Mouse (Mus musculus): ENCODE measurements at regions not wholly inside any gene's neighbourhood (a gene's known extent, or its start where the extent isn't known, plus 50 kb on each side); places are given as distances from the start of the nearest gene placed in this dataset.

GRCm38 (mm10) chr12:109272101-109272500 is 180.5 kb upstream of the Dlk1 start:
- DNase-seq: no peak

GRCm38 (mm10) chr12:109314850-109315249 is 137.8 kb upstream of the Dlk1 start:
- DNase-seq: peak; percentile 16

- no peak for DNase-seq
Measured at GRCm38 (mm10) chr12:109325986-109326385, 126.6 kb upstream of the Dlk1 start.

- DNase-seq: no peak
Measured at GRCm38 (mm10) chr12:109371327-109371726, 81.3 kb upstream of the Dlk1 start.

GRCm38 (mm10) chr12:109385794-109386193 is 66.8 kb upstream of the Dlk1 start:
- no peak for DNase-seq

GRCm38 (mm10) chr12:109388791-109389190 is 63.8 kb upstream of the Dlk1 start:
- DNase-seq: no peak

- DNase-seq: no peak
Measured at GRCm38 (mm10) chr12:109390388-109390920, 62.2 kb upstream of the Dlk1 start.

GRCm38 (mm10) chr12:109390978-109391377 is 61.6 kb upstream of the Dlk1 start:
- DNase-seq: no peak

- DNase-seq: no peak
Measured at GRCm38 (mm10) chr12:109393326-109393725, 59.3 kb upstream of the Dlk1 start.

- DNase-seq: peak; percentile 56
Measured at GRCm38 (mm10) chr12:109393795-109394194, 58.8 kb upstream of the Dlk1 start.

GRCm38 (mm10) chr12:109394396-109394795 is 58.2 kb upstream of the Dlk1 start:
- DNase-seq: no peak

GRCm38 (mm10) chr12:109396614-109397013 is 56.0 kb upstream of the Dlk1 start:
- no peak for DNase-seq

GRCm38 (mm10) chr12:109397175-109398058 is 55.2 kb upstream of the Dlk1 start:
- no peak for DNase-seq

GRCm38 (mm10) chr12:109398473-109398872 is 54.1 kb upstream of the Dlk1 start:
- DNase-seq: no peak

GRCm38 (mm10) chr12:109398951-109399350 is 53.7 kb upstream of the Dlk1 start:
- no peak for DNase-seq

- DNase-seq: peak; percentile 10
Measured at GRCm38 (mm10) chr12:109399591-109399990, 53.0 kb upstream of the Dlk1 start.

GRCm38 (mm10) chr12:109400041-109400440 is 52.6 kb upstream of the Dlk1 start:
- DNase-seq: no peak

GRCm38 (mm10) chr12:109400936-109401586 is 51.6 kb upstream of the Dlk1 start:
- DNase-seq: no peak

- DNase-seq: no peak
Measured at GRCm38 (mm10) chr12:109401696-109402095, 50.9 kb upstream of the Dlk1 start.

- no peak for DNase-seq
Measured at GRCm38 (mm10) chr12:109402226-109402625, 50.4 kb upstream of the Dlk1 start.

Data from kidney, adult 9 months (tissue).